Mouse (Mus musculus) liver, embryonic 14.5 days (tissue): ENCODE results near the gene Rpa3.

Experiments used
- CTCF ChIP-seq: IDR thresholded peaks from 2 replicates; pipeline ENCODE4 v1.5.1; 2016; ENCODE audit warnings: antibody characterized with exemption, low read depth, control low read depth
- EP300 ChIP-seq: IDR thresholded peaks from 2 replicates; pipeline ENCODE4 v1.6.1; 2016; ENCODE audit warnings: antibody characterized with exemption, low read depth

DNA sequence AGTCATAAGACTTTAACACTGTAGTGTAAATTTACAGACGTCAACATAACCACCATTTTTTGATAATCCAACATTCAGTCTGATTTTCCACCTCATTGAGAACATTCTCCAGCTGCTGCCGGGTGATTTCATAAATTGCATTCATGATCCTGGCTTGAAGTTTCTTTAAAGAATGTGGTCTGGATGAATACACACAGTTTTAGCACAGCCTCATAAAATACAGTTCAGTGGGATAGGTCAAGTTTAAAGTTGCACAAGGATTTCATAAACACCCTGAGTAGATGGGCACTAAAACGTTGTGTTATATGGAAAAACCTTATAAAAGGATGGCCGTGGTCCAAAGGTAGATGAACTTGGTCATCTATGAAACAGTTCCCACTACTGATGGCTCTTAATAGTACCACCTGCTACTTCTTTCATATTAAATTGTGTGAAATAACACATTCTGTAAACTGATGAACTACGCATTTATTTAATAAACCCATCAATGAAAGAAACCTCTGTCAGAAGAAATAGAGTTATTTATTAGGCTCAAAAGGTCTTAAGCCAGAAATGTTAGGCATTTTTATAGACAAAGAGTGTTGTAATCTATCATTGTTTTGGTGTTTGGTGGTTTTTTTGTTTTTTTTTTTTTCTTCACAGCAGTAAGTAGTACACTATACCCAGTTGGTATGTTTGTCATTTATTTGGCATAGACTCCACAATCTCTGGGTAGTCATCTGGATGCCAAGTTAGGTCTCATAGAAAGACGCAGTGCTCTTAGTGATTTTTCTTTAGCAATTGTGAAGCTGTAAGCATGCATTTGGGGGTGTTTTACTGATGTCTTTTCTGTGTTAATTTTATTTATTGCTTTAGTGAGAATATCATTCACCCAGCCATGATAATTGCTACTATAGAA is 49.2 kb upstream of the Rpa3 start:
- TF ChIP-seq CTCF (no peak), EP300 (no peak)
